Mouse (Mus musculus) forebrain, embryonic 11.5 days (tissue): ENCODE results near the gene Sik3. TPM values are rescaled to one million over a fixed set of nuclear protein-coding genes. Genes with fewer than 3 reads are reported as not detected.

ENCODE experiments used
- ATAC-seq: fragments of 200-750 bp; cut with Nextera tagmentation; replicated peaks from 2 replicates; pipeline ENCODE4 v1.8.0; 2017; ENCODE audit warnings: moderate TSS enrichment; ENCODE audit not compliant: low FRiP score
- DNase-seq: peaks from one replicate; pipeline ENCODE4 v3.0.0-alpha.2; 2017; ENCODE audit warnings: low spot score
- H3K27ac ChIP-seq: fragments of 300-500 bp; sonication (generic); 2 replicates; pipeline ENCODE4 v1.5.1; 2014; ENCODE audit warnings: low read depth, low read length
- H3K27me3 ChIP-seq: fragments of 300-500 bp; sonication (generic); 2 replicates; pipeline ENCODE4 v1.6.1; 2014; ENCODE audit warnings: mild to moderate bottlenecking, low read length, mixed read lengths; ENCODE audit not compliant: control insufficient read depth, insufficient read depth
- H3K36me3 ChIP-seq: fragments of 300-500 bp; sonication (generic); 2 replicates; pipeline ENCODE4 v1.6.1; 2014; ENCODE audit warnings: mild to moderate bottlenecking, low read length, moderate library complexity, mixed read lengths; ENCODE audit not compliant: control insufficient read depth, insufficient read depth
- H3K4me1 ChIP-seq: fragments of 300-500 bp; sonication (generic); replicated peaks from 2 replicates; pipeline ENCODE4 v1.6.1; 2014; ENCODE audit warnings: low read length, mixed read lengths; ENCODE audit not compliant: control insufficient read depth, insufficient read depth
- H3K4me2 ChIP-seq: fragments of 300-500 bp; sonication (generic); 2 replicates; pipeline ENCODE4 v1.6.1; 2014; ENCODE audit warnings: low read depth, mild to moderate bottlenecking, low read length, moderate library complexity, mixed read lengths; ENCODE audit not compliant: severe bottlenecking
- H3K4me3 ChIP-seq: fragments of 300-500 bp; sonication (generic); 2 replicates; pipeline ENCODE4 v1.5.1; 2014; ENCODE audit warnings: low read depth, low read length
- H3K9ac ChIP-seq: fragments of 300-500 bp; sonication (generic); 2 replicates; pipeline ENCODE4 v1.6.1; 2014; ENCODE audit warnings: low read length
- H3K9me3 ChIP-seq: fragments of 300-500 bp; sonication (generic); 2 replicates; pipeline ENCODE4 v1.6.1; 2016; ENCODE audit warnings: low read length, mixed read lengths; ENCODE audit not compliant: control insufficient read depth
- WGBS: fragments of 180-500 bp; shearing (Covaris S2); extraction: QIAGEN DNeasy Blood & Tissue Kit; methylation state at CpG from one replicate; pipeline ENCODE4 v1.1.7; 2014; 5-methylcytosine and 5-hydroxymethylcytosine counted together
- polyA plus RNA-seq: library from polyadenylated mRNA; unstranded; fragments of >200 nt; fragmentation: Nextera tagmentation; extraction: Ambion mirVana; gene quantifications from 2 replicates; pipeline ENCODE4 v1.2.1, GENCODE M21; 2014

Sik3 gene
- polyA plus RNA-seq, 1 experiment from 2014 or later: 11.3 TPM

- Histone ChIP-seq H3K27ac (no peak overlapping the region), H3K4me1 (no peaks in the 10 kb centered on the region)
Observed at GRCm38 (mm10) chr9:46175938-46176375, 163.3 kb downstream of the Sik3 start.

GRCm38 (mm10) chr9:46176613-46177012 is 164.0 kb downstream of the Sik3 start:
- DNase-seq: no peak
- H3K4me3 ChIP-seq: no peak overlapping the region
- no peak overlapping the region for H3K9ac ChIP-seq
- no peak overlapping the region for H3K4me2 ChIP-seq
- H3K9me3 ChIP-seq: no peaks in the 10 kb centered on the region
- H3K4me1 ChIP-seq: no peaks in the 10 kb centered on the region
- ATAC-seq: no peak
- WGBS: 91% methylated on average over 4 of the region's 4 CpGs
- H3K27me3 ChIP-seq: no peaks in the 10 kb centered on the region
- no peak overlapping the region for H3K27ac ChIP-seq
- H3K36me3 ChIP-seq: no peaks in the 10 kb centered on the region

More at GRCm38 (mm10) chr9:46175938-46176375, 163.3 kb downstream of the Sik3 start:
- H3K9me3 ChIP-seq: no peaks in the 10 kb centered on the region
- WGBS: 78% methylated on average over 1 of the region's 1 CpGs
- no peak for DNase-seq
- no peaks in the 10 kb centered on the region for H3K36me3 ChIP-seq
- no peak overlapping the region for H3K4me3 ChIP-seq
- H3K27me3 ChIP-seq: no peaks in the 10 kb centered on the region
- H3K4me2 ChIP-seq: no peak overlapping the region
- H3K9ac ChIP-seq: no peak overlapping the region
- no peak for ATAC-seq

GRCm38 (mm10) chr9:46178595-46178994 is 166.0 kb downstream of the Sik3 start:
- Histone ChIP-seq H3K27me3 (no peaks in the 10 kb centered on the region), H3K4me2 (no peak overlapping the region), H3K36me3 (no peaks in the 10 kb centered on the region), H3K4me3 (no peak overlapping the region), H3K9ac (0 out of 2 replicates have a peak overlapping the region, but pooled peaks have one; percentile 6), H3K4me1 (no peaks in the 10 kb centered on the region), H3K27ac (no peak overlapping the region), H3K9me3 (no peaks in the 10 kb centered on the region)
- DNase-seq (no peak), ATAC-seq (no peak)
- 92% methylated on average over 9 of the region's 9 CpGs for WGBS

- no peaks in the 10 kb centered on the region for H3K4me1 ChIP-seq
- no peak overlapping the region for H3K4me2 ChIP-seq
- no peak overlapping the region for H3K27ac ChIP-seq
- ATAC-seq (no peak), DNase-seq (no peak)
- no peaks in the 10 kb centered on the region for H3K36me3 ChIP-seq
- 88% methylated on average over 8 of the region's 8 CpGs for WGBS
- no peak overlapping the region for H3K9ac ChIP-seq
- no peak overlapping the region for H3K4me3 ChIP-seq
- no peaks in the 10 kb centered on the region for H3K9me3 ChIP-seq
- H3K27me3 ChIP-seq: no peaks in the 10 kb centered on the region
Observed at GRCm38 (mm10) chr9:46181297-46181696, 168.7 kb downstream of the Sik3 start.

- Histone ChIP-seq H3K4me3 (no peak overlapping the region), H3K27me3 (no peaks in the 10 kb centered on the region), H3K27ac (no peak overlapping the region), H3K9me3 (no peaks in the 10 kb centered on the region), H3K4me2 (no peak overlapping the region), H3K9ac (no peak overlapping the region), H3K36me3 (no peaks in the 10 kb centered on the region; the same call in 1 of the 2 replicates), H3K4me1 (no peaks in the 10 kb centered on the region)
- 83% methylated on average over 5 of the region's 5 CpGs for WGBS
- no peak for DNase-seq
- no peak for ATAC-seq
Observed at GRCm38 (mm10) chr9:46184542-46184941, 171.9 kb downstream of the Sik3 start.

GRCm38 (mm10) chr9:46185191-46185590 is 172.6 kb downstream of the Sik3 start:
- Histone ChIP-seq H3K4me3 (no peak overlapping the region), H3K27ac (no peak overlapping the region), H3K36me3 (no peaks in the 10 kb centered on the region; the same call in 1 of the 2 replicates), H3K9ac (no peak overlapping the region), H3K9me3 (no peaks in the 10 kb centered on the region), H3K27me3 (no peaks in the 10 kb centered on the region), H3K4me1 (no peaks in the 10 kb centered on the region), H3K4me2 (no peak overlapping the region)
- no peak for ATAC-seq
- 61% methylated on average over 2 of the region's 2 CpGs for WGBS
- DNase-seq: no peak

GRCm38 (mm10) chr9:46186387-46186786 is 173.8 kb downstream of the Sik3 start:
- DNase-seq (no peak), ATAC-seq (no peak)
- 83% methylated on average over 1 of the region's 1 CpGs for WGBS
- no peak overlapping the region for H3K4me3 ChIP-seq
- H3K27ac ChIP-seq: no peak overlapping the region
- no peaks in the 10 kb centered on the region for H3K4me1 ChIP-seq
- H3K9ac ChIP-seq: no peak overlapping the region
- no peaks in the 10 kb centered on the region for H3K27me3 ChIP-seq
- no peaks in the 10 kb centered on the region for H3K9me3 ChIP-seq
- H3K36me3 ChIP-seq: no peaks in the 10 kb centered on the region; the same call in 1 of the 2 replicates
- no peak overlapping the region for H3K4me2 ChIP-seq

GRCm38 (mm10) chr9:46188370-46188769 is 175.8 kb downstream of the Sik3 start:
- no peak overlapping the region for H3K27ac ChIP-seq
- H3K9me3 ChIP-seq: no peaks in the 10 kb centered on the region
- no peak for ATAC-seq
- 84% methylated on average over 4 of the region's 4 CpGs for WGBS
- no peak overlapping the region for H3K9ac ChIP-seq
- H3K4me1 ChIP-seq: no peaks in the 10 kb centered on the region
- no peaks in the 10 kb centered on the region; the same call in 1 of the 2 replicates for H3K36me3 ChIP-seq
- H3K27me3 ChIP-seq: no peaks in the 10 kb centered on the region
- H3K4me2 ChIP-seq: no peak overlapping the region
- DNase-seq: no peak
- no peak overlapping the region for H3K4me3 ChIP-seq

- Histone ChIP-seq H3K4me1 (no peaks in the 10 kb centered on the region), H3K4me3 (no peak overlapping the region), H3K27me3 (no peaks in the 10 kb centered on the region), H3K4me2 (no peak overlapping the region), H3K9me3 (no peaks in the 10 kb centered on the region), H3K9ac (no peak overlapping the region), H3K36me3 (no peaks in the 10 kb centered on the region; the same call in 1 of the 2 replicates), H3K27ac (no peak overlapping the region)
- no peak for ATAC-seq
- no peak for DNase-seq
- 83% methylated on average over 5 of the region's 5 CpGs for WGBS
Observed at GRCm38 (mm10) chr9:46188956-46189355, 176.3 kb downstream of the Sik3 start.
